ENCODE assay signal across 23 mouse cellular contexts in genomic region chr17:28588591-28588990, GRCm38 (mm10). TPM values are rescaled to one million over a fixed set of nuclear protein-coding genes. Genes with fewer than 3 reads are reported as not detected.
DNase-seq lines count a peak whose midpoint lies in the region; ATAC-seq and TF ChIP-seq lines count a peak whose summit lies in the region.
"Had no signal": no experiment of that assay in that cellular context is flagged by ENCODE, and none has a peak within 500 bp of the region (broad histone marks: within the 10 kb centered on the region; RNA-seq: fewer than 3 reads in every experiment).

No protein-coding gene starts in this region.

- no peak for TF ChIP-seq POLR2A in ES-Bruce4 (IDR thresholded peaks at IDR 0.05; ENCODE audit: insufficient read depth, low read length)
- no peak for TF ChIP-seq POLR2A in bone marrow, adult 2 months (IDR thresholded peaks at IDR 0.05; ENCODE audit: borderline replicate concordance, control insufficient read depth, low read depth, low read length)

- H3K9me3 ChIP-seq in liver, embryonic 16.5 days (replicated peaks; ENCODE audit: control insufficient read depth, low read length): no peaks in the 10 kb centered on the region
- H3K9me3 ChIP-seq in liver, embryonic 12.5 days (replicated peaks): no peaks in the 10 kb centered on the region
- H3K9me3 ChIP-seq in ES-Bruce4 (replicated peaks; ENCODE audit: control insufficient read depth, insufficient read depth, low read length, poor library complexity, severe bottlenecking): no peaks in the 10 kb centered on the region
- H3K9me3 ChIP-seq: embryonic facial prominence, embryonic 10.5 days; forebrain, embryonic 10.5 days; forebrain, embryonic 15.5 days; heart, embryonic 13.5 days; hindbrain, embryonic 15.5 days had no signal

- peaks cover 17% of the 10 kb centered on the region for H3K36me3 ChIP-seq in liver, embryonic 16.5 days (ENCODE audit: control insufficient read depth, insufficient read depth)
- peaks cover 59% of the 10 kb centered on the region for H3K36me3 ChIP-seq in liver, embryonic 12.5 days
- peaks cover 38% of the 10 kb centered on the region for H3K36me3 ChIP-seq in ES-Bruce4 (ENCODE audit: control insufficient read depth, insufficient read depth, low read length, poor library complexity, severe bottlenecking)

- no peak for TF ChIP-seq CTCF in ES-Bruce4 (IDR thresholded peaks at IDR 0.05; ENCODE audit: low read depth, low read length)
- no peak for TF ChIP-seq CTCF in bone marrow, adult 2 months (IDR thresholded peaks at IDR 0.05; ENCODE audit: control insufficient read depth, insufficient read depth, low read length)

- no peaks in the 10 kb centered on the region for H3K27me3 ChIP-seq in liver, embryonic 16.5 days (ENCODE audit: control insufficient read depth, insufficient read depth, low read depth, low read length)
- H3K27me3 ChIP-seq in liver, embryonic 12.5 days (replicated peaks): no peaks in the 10 kb centered on the region
- no peaks in the 10 kb centered on the region for H3K27me3 ChIP-seq in ES-Bruce4 (ENCODE audit: control insufficient read depth, insufficient read depth, low read length, poor library complexity, severe bottlenecking)
- H3K27me3 ChIP-seq: forebrain, embryonic 15.5 days; heart, embryonic 13.5 days; hindbrain, embryonic 15.5 days had no signal

- no peak overlapping the region for H3K9ac ChIP-seq in liver, embryonic 16.5 days (ENCODE audit: low read depth, low read length)
- H3K9ac ChIP-seq in liver, embryonic 12.5 days: no peak overlapping the region
- no peak overlapping the region for H3K9ac ChIP-seq in ES-Bruce4 (ENCODE audit: low read depth, poor library complexity, severe bottlenecking)
- H3K9ac ChIP-seq: forebrain, embryonic 15.5 days; heart, embryonic 13.5 days; hindbrain, embryonic 15.5 days had no signal

- H3K4me2 ChIP-seq in liver, embryonic 16.5 days (ENCODE audit: low read depth, low read length): 0 out of 2 replicates have a peak overlapping the region, but pooled peaks have one; percentile 10
- H3K4me2 ChIP-seq in liver, embryonic 12.5 days: no peak overlapping the region
- H3K4me2 ChIP-seq: forebrain, embryonic 15.5 days; heart, embryonic 13.5 days; hindbrain, embryonic 15.5 days had no signal

- no peak overlapping the region; the same call in 1 of the 2 replicates for H3K27ac ChIP-seq in liver, embryonic 16.5 days (ENCODE audit: low read length)
- no peak overlapping the region for H3K27ac ChIP-seq in liver, embryonic 12.5 days
- H3K27ac ChIP-seq in ES-Bruce4 (ENCODE audit: insufficient read depth, low read length): 0 out of 2 replicates have a peak overlapping the region, but pooled peaks have one; percentile 63
- H3K27ac ChIP-seq in bone marrow, adult 2 months (ENCODE audit: control insufficient read depth, insufficient read depth, low read depth, low read length, poor library complexity): peak overlapping the region; percentile 64
- H3K27ac ChIP-seq: embryonic facial prominence, embryonic 10.5 days; forebrain, embryonic 10.5 days; forebrain, embryonic 15.5 days; heart, embryonic 13.5 days; hindbrain, embryonic 15.5 days had no signal

- TF ChIP-seq EP300 in ES-Bruce4 (IDR thresholded peaks at IDR 0.05; ENCODE audit: insufficient read depth, low read depth, low read length): no peak

- no peak for DNase-seq in cerebellum, postnatal 14 days
- DNase-seq in lung, postnatal 4 days: no peak
- DNase-seq: adrenal gland, postnatal 10 days; B cell, adult 2 months; cerebellum, adult 18-20 months; cerebellum, adult 9-11 months; gastrocnemius, postnatal 36 days; heart, adult 11 months; heart, postnatal 36 days had no signal

- WGBS in liver, embryonic 16.5 days (ENCODE audit: insufficient replicate concordance): 64% methylated on average over 2 of the region's 2 CpGs
- WGBS in liver, embryonic 12.5 days (ENCODE audit: insufficient replicate concordance): 74% methylated on average over 2 of the region's 2 CpGs
- WGBS in bone marrow, adult 2 months: 42% methylated on average over 2 of the region's 2 CpGs

- no peaks in the 10 kb centered on the region for H3K4me1 ChIP-seq in liver, embryonic 16.5 days (ENCODE audit: control insufficient read depth, low read depth, low read length)
- H3K4me1 ChIP-seq in liver, embryonic 12.5 days: no peaks in the 10 kb centered on the region
- peaks cover 21% of the 10 kb centered on the region for H3K4me1 ChIP-seq in ES-Bruce4 (ENCODE audit: control insufficient read depth, insufficient read depth, low read length)
- peaks cover 4% of the 10 kb centered on the region; the same call in 1 of the 2 replicates for H3K4me1 ChIP-seq in bone marrow, adult 2 months (ENCODE audit: control insufficient read depth, insufficient read depth, low read length)
- H3K4me1 ChIP-seq: forebrain, embryonic 10.5 days; forebrain, embryonic 15.5 days; hindbrain, embryonic 15.5 days had no signal

- ATAC-seq in liver, embryonic 16.5 days (ENCODE audit: low read depth): no peak
- ATAC-seq in liver, embryonic 12.5 days: no peak
- ATAC-seq: CD4-positive, CD25-positive, alpha-beta regulatory T cell, adult 4 months; forebrain, embryonic 15.5 days; inflammation-experienced regulatory T-cells, adult 6 months had no signal

- H3K4me3 ChIP-seq in liver, embryonic 16.5 days (ENCODE audit: low read depth, low read length): no peak overlapping the region
- H3K4me3 ChIP-seq in liver, embryonic 12.5 days: no peak overlapping the region
- H3K4me3 ChIP-seq in ES-Bruce4 (ENCODE audit: low read depth, low read length): no peak overlapping the region
- no peak overlapping the region for H3K4me3 ChIP-seq in bone marrow, adult 2 months (replicated peaks; ENCODE audit: control insufficient read depth, low read depth, low read length)
- H3K4me3 ChIP-seq: embryonic facial prominence, embryonic 10.5 days; forebrain, embryonic 10.5 days; forebrain, embryonic 15.5 days; heart, embryonic 13.5 days; hindbrain, embryonic 15.5 days had no signal

RNA-seq across cellular contexts. Expression of gene Lhfpl5, which starts 13.2 kb away (rescaled TPM):
- polyA plus RNA-seq in liver, embryonic 16.5 days (2015; fragmentation: Nextera tagmentation; extraction: Ambion mirVana): 0.06 and 0.22 TPM in 2 replicates
- polyA plus RNA-seq in liver, embryonic 12.5 days (2016; fragmentation: Nextera tagmentation; extraction: Ambion mirVana): 0.16 and 0.32 TPM in 2 replicates
- polyA plus RNA-seq in ES-Bruce4 (2011; ENCODE audit: insufficient read depth, insufficient read length, low read depth, missing spikeins): not detected in 2 replicates
- polyA plus RNA-seq in bone marrow, adult 2 months (2011; ENCODE audit: insufficient read depth, insufficient read length, low replicate concordance, missing spikeins): not detected in 2 replicates

RNA-seq across cellular contexts. Expression of gene Clps, which starts 28.0 kb away (rescaled TPM):
- 8.5 and 51.3 TPM in 2 replicates for polyA plus RNA-seq in liver, embryonic 16.5 days (2015; fragmentation: Nextera tagmentation; extraction: Ambion mirVana)
- polyA plus RNA-seq in liver, embryonic 12.5 days (2016; fragmentation: Nextera tagmentation; extraction: Ambion mirVana): 2.3 and 3.6 TPM in 2 replicates
- not detected in 2 replicates for polyA plus RNA-seq in ES-Bruce4 (2011; ENCODE audit: insufficient read depth, insufficient read length, low read depth, missing spikeins)
- polyA plus RNA-seq in bone marrow, adult 2 months (2011; ENCODE audit: insufficient read depth, insufficient read length, low replicate concordance, missing spikeins): not detected in 2 replicates
- polyA plus RNA-seq: CD4-positive, CD25-positive, alpha-beta regulatory T cell, adult 4 months; embryonic facial prominence, embryonic 10.5 days; embryonic facial prominence, embryonic 14.5 days; forebrain, embryonic 10.5 days; forebrain, embryonic 15.5 days; heart, postnatal 0 days; hindbrain, embryonic 11.5 days; inflammation-experienced regulatory T-cells, adult 6 months had no signal

RNA-seq across cellular contexts. Expression of gene Srpk1, which starts 33.9 kb away (rescaled TPM):
- 21.8 and 24.4 TPM in 2 replicates for polyA plus RNA-seq in liver, embryonic 16.5 days (2015; fragmentation: Nextera tagmentation; extraction: Ambion mirVana)
- polyA plus RNA-seq in liver, embryonic 12.5 days (2016; fragmentation: Nextera tagmentation; extraction: Ambion mirVana): 61.1 and 61.5 TPM in 2 replicates
- 244 and 277 TPM in 2 replicates for polyA plus RNA-seq in ES-Bruce4 (2011; ENCODE audit: insufficient read depth, insufficient read length, low read depth, missing spikeins)
- polyA plus RNA-seq in bone marrow, adult 2 months (2011; ENCODE audit: insufficient read depth, insufficient read length, low replicate concordance, missing spikeins): 67.3 and 78.8 TPM in 2 replicates

RNA-seq across cellular contexts. Expression of gene Clpsl2, which starts 39.4 kb away (rescaled TPM):
- not detected in 2 replicates for polyA plus RNA-seq in liver, embryonic 16.5 days (2015; fragmentation: Nextera tagmentation; extraction: Ambion mirVana)
- polyA plus RNA-seq in liver, embryonic 12.5 days (2016; fragmentation: Nextera tagmentation; extraction: Ambion mirVana): not detected in 2 replicates
- polyA plus RNA-seq in ES-Bruce4 (2011; ENCODE audit: insufficient read depth, insufficient read length, low read depth, missing spikeins): not detected in 2 replicates
- not detected in 2 replicates for polyA plus RNA-seq in bone marrow, adult 2 months (2011; ENCODE audit: insufficient read depth, insufficient read length, low replicate concordance, missing spikeins)
- polyA plus RNA-seq: CD4-positive, CD25-positive, alpha-beta regulatory T cell, adult 4 months; embryonic facial prominence, embryonic 10.5 days; embryonic facial prominence, embryonic 14.5 days; forebrain, embryonic 10.5 days; forebrain, embryonic 15.5 days; heart, embryonic 13.5 days; heart, postnatal 0 days; hindbrain, embryonic 11.5 days; hindbrain, embryonic 15.5 days; inflammation-experienced regulatory T-cells, adult 6 months had no signal

RNA-seq across cellular contexts. Expression of gene Armc12, which starts 58.0 kb away (rescaled TPM):
- not detected in 2 replicates for polyA plus RNA-seq in liver, embryonic 16.5 days (2015; fragmentation: Nextera tagmentation; extraction: Ambion mirVana)
- not detected in 2 replicates for polyA plus RNA-seq in liver, embryonic 12.5 days (2016; fragmentation: Nextera tagmentation; extraction: Ambion mirVana)
- polyA plus RNA-seq in ES-Bruce4 (2011; ENCODE audit: insufficient read depth, insufficient read length, low read depth, missing spikeins): not detected in 2 replicates
- polyA plus RNA-seq in bone marrow, adult 2 months (2011; ENCODE audit: insufficient read depth, insufficient read length, low replicate concordance, missing spikeins): not detected in 2 replicates
- polyA plus RNA-seq: CD4-positive, CD25-positive, alpha-beta regulatory T cell, adult 4 months; embryonic facial prominence, embryonic 10.5 days; embryonic facial prominence, embryonic 14.5 days; forebrain, embryonic 10.5 days; forebrain, embryonic 15.5 days; heart, embryonic 13.5 days; heart, postnatal 0 days; hindbrain, embryonic 11.5 days; hindbrain, embryonic 15.5 days had no signal

Comparison
In these comparisons a context has a peak if more than half of its experiments do, and no peak if none do; other contexts are left out.
1. H3K27ac ChIP-seq: peak in ES-Bruce4 (single experiment) and bone marrow, adult 2 months (single experiment); none in liver, embryonic 16.5 days (single experiment) and liver, embryonic 12.5 days (single experiment).